Mouse (Mus musculus) hindbrain, embryonic 11.5 days (tissue): ENCODE measurements around the gene Tenm2. TPM values are rescaled to one million over a fixed set of nuclear protein-coding genes. Genes with fewer than 3 reads are reported as not detected.

Experiments used
- ATAC-seq: fragments of 200-750 bp; cut with Nextera tagmentation; 2 replicates; pipeline ENCODE4 v1.8.0; 2017; ENCODE audit warnings: mild to moderate bottlenecking, moderate TSS enrichment, moderate library complexity; ENCODE audit not compliant: low FRiP score
- DNase-seq: peaks from one replicate; pipeline ENCODE4 v3.0.0-alpha.2; 2015; ENCODE audit warnings: low spot score
- H3K27ac ChIP-seq: fragments of 300-500 bp; sonication (generic); 2 replicates; pipeline ENCODE4 v1.5.1; 2014; ENCODE audit warnings: mild to moderate bottlenecking, low read depth, low read length
- H3K27me3 ChIP-seq: fragments of 300-500 bp; sonication (generic); 2 replicates; pipeline ENCODE4 v1.6.1; 2014; ENCODE audit warnings: mild to moderate bottlenecking, low read length, moderate library complexity, mixed read lengths; ENCODE audit not compliant: control insufficient read depth, insufficient read depth
- H3K36me3 ChIP-seq: fragments of 300-500 bp; sonication (generic); 2 replicates; pipeline ENCODE4 v1.6.1; 2014; ENCODE audit warnings: mild to moderate bottlenecking, low read length, moderate library complexity, mixed read lengths; ENCODE audit not compliant: control insufficient read depth, insufficient read depth
- H3K4me1 ChIP-seq: fragments of 300-500 bp; sonication (generic); replicated peaks from 2 replicates; pipeline ENCODE4 v1.6.1; 2014; ENCODE audit warnings: low read length, mixed read lengths; ENCODE audit not compliant: control insufficient read depth, insufficient read depth
- H3K4me2 ChIP-seq: fragments of 300-500 bp; sonication (generic); replicated peaks from 2 replicates; pipeline ENCODE4 v1.6.1; 2014; ENCODE audit warnings: mild to moderate bottlenecking, low read depth, low read length
- H3K4me3 ChIP-seq: fragments of 300-500 bp; sonication (generic); 2 replicates; pipeline ENCODE4 v1.5.1; 2014; ENCODE audit warnings: low read depth, low read length
- H3K9ac ChIP-seq: fragments of 300-500 bp; sonication (generic); 2 replicates; pipeline ENCODE4 v1.6.1; 2014; ENCODE audit warnings: low read depth, low read length
- H3K9me3 ChIP-seq: fragments of 300-500 bp; sonication (generic); 2 replicates; pipeline ENCODE4 v1.6.1; 2016; ENCODE audit warnings: low read length; ENCODE audit not compliant: control insufficient read depth
- WGBS: fragments of 180-500 bp; shearing (Covaris S2); extraction: QIAGEN DNeasy Blood & Tissue Kit; methylation state at CpG from one replicate; pipeline ENCODE4 v1.1.7; 2014; 5-methylcytosine and 5-hydroxymethylcytosine counted together
- polyA plus RNA-seq: library from polyadenylated mRNA; unstranded; fragments of >200 nt; fragmentation: Nextera tagmentation; extraction: Ambion mirVana; gene quantifications from 2 replicates; pipeline ENCODE4 v1.2.1, GENCODE M21; 2014

Gene Tenm2
- polyA plus RNA-seq, 1 experiment from 2014 or later: 9.0 TPM

- no peak for ATAC-seq
- no peaks in the 10 kb centered on the region for H3K27me3 ChIP-seq
- H3K27ac ChIP-seq: no peak overlapping the region
- peaks cover 21% of the 10 kb centered on the region for H3K4me1 ChIP-seq
- H3K4me2 ChIP-seq: no peak overlapping the region
- no peaks in the 10 kb centered on the region for H3K36me3 ChIP-seq
- no peak overlapping the region for H3K9ac ChIP-seq
- 26% methylated on average over 6 of the region's 6 CpGs for WGBS
- no peaks in the 10 kb centered on the region for H3K9me3 ChIP-seq
- DNase-seq: no peak
- H3K4me3 ChIP-seq: no peak overlapping the region
Observed at GRCm38 (mm10) chr11:35976482-35976881, 1259.3 kb downstream of the Tenm2 start.

GRCm38 (mm10) chr11:35974632-35975450, 1260.9 kb downstream of the Tenm2 start:
- ATAC-seq (no peak), DNase-seq (no peak)
- H3K36me3 ChIP-seq: no peaks in the 10 kb centered on the region
- 84% methylated on average over 6 of the region's 6 CpGs for WGBS
- no peak overlapping the region for H3K27ac ChIP-seq
- H3K4me2 ChIP-seq: no peak overlapping the region
- H3K9me3 ChIP-seq: no peaks in the 10 kb centered on the region
- H3K4me1 ChIP-seq: peaks cover 21% of the 10 kb centered on the region
- no peak overlapping the region for H3K9ac ChIP-seq
- H3K27me3 ChIP-seq: no peaks in the 10 kb centered on the region
- H3K4me3 ChIP-seq: no peak overlapping the region

DNA sequence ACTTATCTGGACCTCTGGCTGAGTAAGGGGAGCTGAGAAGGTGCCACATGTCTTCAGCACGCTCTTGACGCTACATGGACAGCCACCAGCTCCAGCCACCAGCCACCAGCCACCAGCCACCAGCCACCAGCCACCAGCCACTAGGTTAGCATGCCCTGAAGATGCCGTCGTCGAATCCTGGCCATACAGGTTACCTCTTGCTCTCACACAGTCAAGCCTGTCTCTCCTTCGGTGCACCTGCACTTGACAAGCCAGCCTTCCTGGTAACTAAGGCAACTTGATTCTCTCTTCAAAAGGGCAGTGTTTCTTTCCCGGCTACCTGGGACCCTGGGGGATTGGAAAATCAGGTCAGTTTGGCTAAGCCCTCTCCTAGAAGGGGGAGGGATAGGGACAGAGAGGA, 1262.6 kb downstream of the Tenm2 start:
- no peak for ATAC-seq
- Histone ChIP-seq H3K9ac (no peak overlapping the region), H3K9me3 (no peaks in the 10 kb centered on the region), H3K4me1 (peaks cover 17% of the 10 kb centered on the region), H3K36me3 (no peaks in the 10 kb centered on the region), H3K27me3 (no peaks in the 10 kb centered on the region), H3K27ac (peak overlapping the region; percentile 48; the same call in 1 of the 2 replicates), H3K4me2 (no peak overlapping the region), H3K4me3 (no peak overlapping the region)
- no peak for DNase-seq
- 29% methylated on average over 7 of the region's 7 CpGs for WGBS

GRCm38 (mm10) chr11:35972270-35972931, 1263.4 kb downstream of the Tenm2 start:
- Histone ChIP-seq H3K4me2 (no peak overlapping the region), H3K9me3 (no peaks in the 10 kb centered on the region), H3K36me3 (no peaks in the 10 kb centered on the region), H3K4me1 (peaks cover 17% of the 10 kb centered on the region), H3K27ac (peak overlapping the region; percentile 43), H3K9ac (no peak overlapping the region), H3K27me3 (no peaks in the 10 kb centered on the region), H3K4me3 (no peak overlapping the region)
- ATAC-seq: peak; percentile 62
- 3% methylated on average over 6 of the region's 6 CpGs for WGBS
- peak; percentile 44 for DNase-seq

- Histone ChIP-seq H3K27ac (no peak overlapping the region), H3K27me3 (no peaks in the 10 kb centered on the region), H3K9ac (no peak overlapping the region), H3K9me3 (no peaks in the 10 kb centered on the region), H3K4me2 (no peak overlapping the region), H3K4me3 (no peak overlapping the region), H3K36me3 (no peaks in the 10 kb centered on the region), H3K4me1 (peaks cover 13% of the 10 kb centered on the region)
- WGBS: 92% methylated on average over 19 of the region's 19 CpGs
- DNase-seq: no peak
- no peak for ATAC-seq
Observed at GRCm38 (mm10) chr11:35970806-35971705, 1264.7 kb downstream of the Tenm2 start.

DNA sequence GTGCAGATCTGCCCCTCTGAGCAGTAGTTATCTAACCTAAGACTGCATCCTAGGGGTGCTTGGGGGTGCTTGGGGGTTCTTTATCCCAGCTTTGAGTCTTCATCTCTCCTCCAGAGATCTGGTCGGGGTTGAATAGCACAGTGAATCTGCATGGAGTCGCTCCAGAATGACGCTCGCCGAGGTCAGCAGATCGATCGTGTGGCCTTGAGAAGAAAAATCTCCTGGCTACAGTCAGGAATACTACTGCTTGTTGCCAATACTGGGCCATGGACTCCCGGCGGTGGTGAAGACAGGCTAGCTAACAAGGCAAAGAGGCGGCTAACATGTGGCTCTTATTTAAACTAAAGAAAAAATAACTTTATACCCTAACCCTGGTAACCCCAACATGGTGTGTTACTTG, 1267.5 kb downstream of the Tenm2 start:
- no peaks in the 10 kb centered on the region for H3K27me3 ChIP-seq
- no peak overlapping the region for H3K9ac ChIP-seq
- no peak overlapping the region for H3K27ac ChIP-seq
- H3K36me3 ChIP-seq: no peaks in the 10 kb centered on the region
- no peak for DNase-seq
- H3K4me1 ChIP-seq: peaks cover 8% of the 10 kb centered on the region
- no peak for ATAC-seq
- H3K4me3 ChIP-seq: no peak overlapping the region
- 92% methylated on average over 10 of the region's 10 CpGs for WGBS
- H3K9me3 ChIP-seq: 0 out of 2 replicates have a peak, but pooled peaks cover 2% of the 10 kb centered on the region
- no peak overlapping the region for H3K4me2 ChIP-seq

GRCm38 (mm10) chr11:35963981-35964549, 1271.7 kb downstream of the Tenm2 start:
- no peak for DNase-seq
- Histone ChIP-seq H3K9ac (no peak overlapping the region), H3K9me3 (0 out of 2 replicates have a peak, but pooled peaks cover 2% of the 10 kb centered on the region), H3K27ac (no peak overlapping the region), H3K4me3 (no peak overlapping the region), H3K4me1 (no peaks in the 10 kb centered on the region), H3K36me3 (no peaks in the 10 kb centered on the region), H3K4me2 (no peak overlapping the region), H3K27me3 (no peaks in the 10 kb centered on the region)
- 86% methylated on average over 9 of the region's 9 CpGs for WGBS
- no peak for ATAC-seq

DNA sequence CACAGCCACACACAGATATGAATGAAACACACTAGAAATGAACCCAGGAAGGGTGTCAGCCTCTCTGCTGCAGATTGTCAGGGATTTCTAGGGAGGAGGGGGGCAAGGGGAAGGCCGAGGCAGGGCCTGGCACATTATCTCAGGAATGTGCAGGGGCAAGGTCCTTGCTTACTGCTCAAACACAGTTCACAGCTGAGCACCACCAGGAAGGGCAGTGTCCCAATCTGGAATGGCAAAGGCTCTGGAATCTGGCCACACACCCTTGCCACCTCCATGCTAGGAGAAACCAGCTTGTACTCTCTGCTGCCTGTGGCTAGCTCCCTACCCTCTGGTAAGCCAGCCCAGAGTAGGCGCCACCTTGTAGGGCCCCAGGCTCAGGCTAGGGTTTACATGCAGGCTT, 1272.2 kb downstream of the Tenm2 start:
- Histone ChIP-seq H3K9me3 (0 out of 2 replicates have a peak, but pooled peaks cover 2% of the 10 kb centered on the region), H3K27ac (no peak overlapping the region), H3K36me3 (no peaks in the 10 kb centered on the region), H3K4me2 (no peak overlapping the region), H3K4me1 (no peaks in the 10 kb centered on the region), H3K9ac (no peak overlapping the region), H3K4me3 (no peak overlapping the region), H3K27me3 (no peaks in the 10 kb centered on the region)
- WGBS: 66% methylated on average over 2 of the region's 2 CpGs
- DNase-seq: no peak
- ATAC-seq: no peak
